Mouse (Mus musculus): ENCODE measurements around the gene Gpr160. TPM values are rescaled to one million over a fixed set of nuclear protein-coding genes. Genes with fewer than 3 reads are reported as not detected.
"Not testable (repeated sequence)": the region's sequence is repeated elsewhere in the genome, so short reads cannot be mapped to it uniquely, and the experiment has no call there.

Gpr160 gene
- polyA plus RNA-seq, 1 experiment from 2014 or later, result 2.6 TPM

GRCm38 (mm10) chr3:30851422-30851821 is 4.3 kb upstream of the Gpr160 start:
- 81% methylated on average over 6 of the region's 6 CpGs for WGBS
- Histone ChIP-seq H3K36me3 (replicated peaks; ENCODE audit: control insufficient read depth, insufficient read depth) (no peaks in the 10 kb centered on the region), H3K9me3 (ENCODE audit: control insufficient read depth, low read length) (no peaks in the 10 kb centered on the region), H3K27ac (no peak overlapping the region), H3K4me3 (replicated peaks; ENCODE audit: low read length) (no peak overlapping the region), H3K9ac (no peak overlapping the region), H3K4me1 (replicated peaks; ENCODE audit: control insufficient read depth, insufficient read depth, low read length) (no peaks in the 10 kb centered on the region), H3K4me2 (replicated peaks) (no peak overlapping the region), H3K27me3 (ENCODE audit: control insufficient read depth, insufficient read depth, low read length) (peaks cover 25% of the 10 kb centered on the region)
- no peak for ATAC-seq (ENCODE audit: low FRiP score)
- DNase-seq (ENCODE audit: low spot score), result no peak

GRCm38 (mm10) chr3:30853596-30853995 is 2.2 kb upstream of the Gpr160 start:
- DNase-seq (ENCODE audit: low spot score), result no peak
- WGBS, result 94% methylated on average over 5 of the region's 5 CpGs
- H3K4me3 ChIP-seq (replicated peaks; ENCODE audit: low read length), result no peak overlapping the region
- H3K27ac ChIP-seq, result no peak overlapping the region
- ATAC-seq (ENCODE audit: low FRiP score), result no peak
- no peaks in the 10 kb centered on the region for H3K9me3 ChIP-seq (ENCODE audit: control insufficient read depth, low read length)
- H3K4me1 ChIP-seq (replicated peaks; ENCODE audit: control insufficient read depth, insufficient read depth, low read length), result no peaks in the 10 kb centered on the region
- H3K27me3 ChIP-seq (ENCODE audit: control insufficient read depth, insufficient read depth, low read length), result peaks cover 38% of the 10 kb centered on the region
- H3K4me2 ChIP-seq (replicated peaks), result no peak overlapping the region
- no peaks in the 10 kb centered on the region for H3K36me3 ChIP-seq (replicated peaks; ENCODE audit: control insufficient read depth, insufficient read depth)
- no peak overlapping the region for H3K9ac ChIP-seq

- WGBS, result 92% methylated on average over 8 of the region's 8 CpGs
- peaks cover 31% of the 10 kb centered on the region for H3K27me3 ChIP-seq (ENCODE audit: control insufficient read depth, insufficient read depth, low read length)
Measured at GRCm38 (mm10) chr3:30859599-30859998, 3.8 kb downstream of the Gpr160 start.

GRCm38 (mm10) chr3:30860705-30861104 is 5.0 kb downstream of the Gpr160 start:
- Histone ChIP-seq H3K4me2 (replicated peaks) (no peak overlapping the region), H3K9me3 (ENCODE audit: control insufficient read depth, low read length) (no peaks in the 10 kb centered on the region), H3K4me3 (replicated peaks; ENCODE audit: low read length) (no peak overlapping the region), H3K27ac (no peak overlapping the region), H3K36me3 (replicated peaks; ENCODE audit: control insufficient read depth, insufficient read depth) (no peaks in the 10 kb centered on the region), H3K4me1 (replicated peaks; ENCODE audit: control insufficient read depth, insufficient read depth, low read length) (no peaks in the 10 kb centered on the region), H3K27me3 (ENCODE audit: control insufficient read depth, insufficient read depth, low read length) (peaks cover 20% of the 10 kb centered on the region), H3K9ac (no peak overlapping the region)
- DNase-seq (ENCODE audit: low spot score) (no peak), ATAC-seq (ENCODE audit: low FRiP score) (no peak)
- 86% methylated on average over 4 of the region's 4 CpGs for WGBS

More at GRCm38 (mm10) chr3:30859599-30859998, 3.8 kb downstream of the Gpr160 start:
- not testable (repeated sequence) for DNase-seq (ENCODE audit: low spot score); H3K4me3 ChIP-seq (replicated peaks; ENCODE audit: low read length); H3K4me2 ChIP-seq (replicated peaks); H3K9me3 ChIP-seq (ENCODE audit: control insufficient read depth, low read length); H3K27ac ChIP-seq; ATAC-seq (ENCODE audit: low FRiP score); H3K9ac ChIP-seq; H3K36me3 ChIP-seq (replicated peaks; ENCODE audit: control insufficient read depth, insufficient read depth); H3K4me1 ChIP-seq (replicated peaks; ENCODE audit: control insufficient read depth, insufficient read depth, low read length)

- DNase-seq (ENCODE audit: low spot score), result no peak
- no peaks in the 10 kb centered on the region for H3K27me3 ChIP-seq (ENCODE audit: control insufficient read depth, insufficient read depth, low read length)
- 87% methylated on average over 5 of the region's 5 CpGs for WGBS
- H3K4me3 ChIP-seq (replicated peaks; ENCODE audit: low read length), result no peak overlapping the region
- no peaks in the 10 kb centered on the region for H3K4me1 ChIP-seq (replicated peaks; ENCODE audit: control insufficient read depth, insufficient read depth, low read length)
- H3K27ac ChIP-seq, result no peak overlapping the region
- no peak for ATAC-seq (ENCODE audit: low FRiP score)
- H3K9ac ChIP-seq, result no peak overlapping the region
- no peaks in the 10 kb centered on the region for H3K36me3 ChIP-seq (replicated peaks; ENCODE audit: control insufficient read depth, insufficient read depth)
- no peaks in the 10 kb centered on the region for H3K9me3 ChIP-seq (ENCODE audit: control insufficient read depth, low read length)
- H3K4me2 ChIP-seq (replicated peaks), result no peak overlapping the region
Measured at GRCm38 (mm10) chr3:30863712-30864435, 8.1 kb downstream of the Gpr160 start.

- Histone ChIP-seq H3K4me2 (replicated peaks) (no peak overlapping the region), H3K4me3 (replicated peaks; ENCODE audit: low read length) (no peak overlapping the region), H3K27me3 (ENCODE audit: control insufficient read depth, insufficient read depth, low read length) (no peaks in the 10 kb centered on the region), H3K36me3 (replicated peaks; ENCODE audit: control insufficient read depth, insufficient read depth) (no peaks in the 10 kb centered on the region), H3K4me1 (replicated peaks; ENCODE audit: control insufficient read depth, insufficient read depth, low read length) (no peaks in the 10 kb centered on the region), H3K9me3 (ENCODE audit: control insufficient read depth, low read length) (no peaks in the 10 kb centered on the region), H3K9ac (no peak overlapping the region), H3K27ac (no peak overlapping the region)
- ATAC-seq (ENCODE audit: low FRiP score) (no peak), DNase-seq (ENCODE audit: low spot score) (no peak)
- WGBS, result 87% methylated on average over 1 of the region's 1 CpGs
Measured at GRCm38 (mm10) chr3:30864640-30865039, 8.9 kb downstream of the Gpr160 start.

- ATAC-seq (ENCODE audit: low FRiP score) (no peak), DNase-seq (ENCODE audit: low spot score) (no peak)
- no peaks in the 10 kb centered on the region for H3K4me1 ChIP-seq (replicated peaks; ENCODE audit: control insufficient read depth, insufficient read depth, low read length)
- H3K4me3 ChIP-seq (replicated peaks; ENCODE audit: low read length), result no peak overlapping the region
- H3K36me3 ChIP-seq (replicated peaks; ENCODE audit: control insufficient read depth, insufficient read depth), result no peaks in the 10 kb centered on the region
- WGBS, result 69% methylated on average over 5 of the region's 5 CpGs
- H3K4me2 ChIP-seq (replicated peaks), result no peak overlapping the region
- H3K27me3 ChIP-seq (ENCODE audit: control insufficient read depth, insufficient read depth, low read length), result no peaks in the 10 kb centered on the region
- H3K27ac ChIP-seq, result no peak overlapping the region
- H3K9ac ChIP-seq, result no peak overlapping the region
- H3K9me3 ChIP-seq (ENCODE audit: control insufficient read depth, low read length), result no peaks in the 10 kb centered on the region
Measured at GRCm38 (mm10) chr3:30868176-30868575, 12.4 kb downstream of the Gpr160 start.

- no peak overlapping the region for H3K4me3 ChIP-seq (replicated peaks; ENCODE audit: low read length)
- H3K36me3 ChIP-seq (replicated peaks; ENCODE audit: control insufficient read depth, insufficient read depth), result no peaks in the 10 kb centered on the region
- DNase-seq (ENCODE audit: low spot score), result no peak
- H3K9ac ChIP-seq, result no peak overlapping the region
- no peak for ATAC-seq (ENCODE audit: low FRiP score)
- no peak overlapping the region for H3K27ac ChIP-seq
- WGBS, result 69% methylated on average over 5 of the region's 5 CpGs
- no peaks in the 10 kb centered on the region for H3K4me1 ChIP-seq (replicated peaks; ENCODE audit: control insufficient read depth, insufficient read depth, low read length)
- no peak overlapping the region for H3K4me2 ChIP-seq (replicated peaks)
- H3K27me3 ChIP-seq (ENCODE audit: control insufficient read depth, insufficient read depth, low read length), result no peaks in the 10 kb centered on the region
- no peaks in the 10 kb centered on the region for H3K9me3 ChIP-seq (ENCODE audit: control insufficient read depth, low read length)
Measured at GRCm38 (mm10) chr3:30868625-30869024, 12.9 kb downstream of the Gpr160 start.

GRCm38 (mm10) chr3:30869995-30870394 is 14.2 kb downstream of the Gpr160 start:
- no peaks in the 10 kb centered on the region for H3K9me3 ChIP-seq (ENCODE audit: control insufficient read depth, low read length)
- 89% methylated on average over 1 of the region's 1 CpGs for WGBS
- H3K9ac ChIP-seq, result no peak overlapping the region
- ATAC-seq (ENCODE audit: low FRiP score) (no peak), DNase-seq (ENCODE audit: low spot score) (no peak)
- H3K4me1 ChIP-seq (replicated peaks; ENCODE audit: control insufficient read depth, insufficient read depth, low read length), result no peaks in the 10 kb centered on the region
- H3K36me3 ChIP-seq (replicated peaks; ENCODE audit: control insufficient read depth, insufficient read depth), result no peaks in the 10 kb centered on the region
- no peak overlapping the region for H3K4me3 ChIP-seq (replicated peaks; ENCODE audit: low read length)
- H3K27me3 ChIP-seq (ENCODE audit: control insufficient read depth, insufficient read depth, low read length), result no peaks in the 10 kb centered on the region
- no peak overlapping the region for H3K27ac ChIP-seq
- H3K4me2 ChIP-seq (replicated peaks), result no peak overlapping the region

GRCm38 (mm10) chr3:30876709-30877108 is 21.0 kb downstream of the Gpr160 start:
- Histone ChIP-seq H3K27ac (no peak overlapping the region), H3K4me3 (replicated peaks; ENCODE audit: low read length) (no peak overlapping the region), H3K9me3 (ENCODE audit: control insufficient read depth, low read length) (no peaks in the 10 kb centered on the region), H3K27me3 (ENCODE audit: control insufficient read depth, insufficient read depth, low read length) (no peaks in the 10 kb centered on the region), H3K4me1 (replicated peaks; ENCODE audit: control insufficient read depth, insufficient read depth, low read length) (no peaks in the 10 kb centered on the region), H3K4me2 (replicated peaks) (no peak overlapping the region), H3K9ac (no peak overlapping the region), H3K36me3 (replicated peaks; ENCODE audit: control insufficient read depth, insufficient read depth) (no peaks in the 10 kb centered on the region)
- 91% methylated on average over 6 of the region's 6 CpGs for WGBS
- ATAC-seq (ENCODE audit: low FRiP score) (no peak), DNase-seq (ENCODE audit: low spot score) (no peak)

Measured in hindbrain, embryonic 14.5 days (tissue).